Mouse (Mus musculus): ENCODE measurements around the gene Tnfaip8l1.
A peak's percentile ranks its signal among the peaks of the same experiment; 100 is the strongest.

The Tnfaip8l1 gene

GRCm38 (mm10) chr17:56162231-56162774 lies at the start of gene Tnfaip8l1:
Gene Tnfaip8l1 (plus strand): TSS chr17:56162477.
- DNase-seq (ENCODE audit: low spot score in 2 of 2), result peak; percentile 87 to 89

GRCm38 (mm10) chr17:56112743-56113142 lies 49.5 kb upstream of the Tnfaip8l1 start:
- no peak for DNase-seq (ENCODE audit: low spot score in 2 of 2)

- no peak for DNase-seq (ENCODE audit: low spot score in 2 of 2)
These were observed 46.1 kb upstream of the Tnfaip8l1 start for GRCm38 (mm10) chr17:56116193-56116592.

- DNase-seq (ENCODE audit: low spot score in 2 of 2), result no peak
These were observed 45.0 kb upstream of the Tnfaip8l1 start, which contains the start of gene Plin5 for GRCm38 (mm10) chr17:56117251-56117710. Gene Plin5 (minus strand): TSS chr17:56117596.

GRCm38 (mm10) chr17:56119431-56119830 lies 42.8 kb upstream of the Tnfaip8l1 start:
- no peak for DNase-seq (ENCODE audit: low spot score in 2 of 2)

- no peak for DNase-seq (ENCODE audit: low spot score in 2 of 2)
These were observed 42.0 kb upstream of the Tnfaip8l1 start for GRCm38 (mm10) chr17:56119981-56120880.

- no peak for DNase-seq (ENCODE audit: low spot score in 2 of 2)
These were observed 40.5 kb upstream of the Tnfaip8l1 start, which contains the start of gene Lrg1 for GRCm38 (mm10) chr17:56121826-56122225. Gene Lrg1 (minus strand): TSS chr17:56122001.

- no peak for DNase-seq (ENCODE audit: low spot score in 2 of 2)
These were observed 39.1 kb upstream of the Tnfaip8l1 start for GRCm38 (mm10) chr17:56123161-56123560.

- DNase-seq (ENCODE audit: low spot score in 2 of 2), result no peak
These were observed 38.5 kb upstream of the Tnfaip8l1 start for GRCm38 (mm10) chr17:56123681-56124340.

- DNase-seq (ENCODE audit: low spot score in 2 of 2), result peak in 1 of 2 experiments; percentile 54
These were observed 37.7 kb upstream of the Tnfaip8l1 start for GRCm38 (mm10) chr17:56124377-56125275.

GRCm38 (mm10) chr17:56125276-56125630 lies 37.0 kb upstream of the Tnfaip8l1 start:
- no peak for DNase-seq (ENCODE audit: low spot score in 2 of 2)

- DNase-seq (ENCODE audit: low spot score in 2 of 2), result no peak
These were observed 36.1 kb upstream of the Tnfaip8l1 start for GRCm38 (mm10) chr17:56126175-56126574.

GRCm38 (mm10) chr17:56128246-56128645 lies 34.0 kb upstream of the Tnfaip8l1 start:
- DNase-seq (ENCODE audit: low spot score in 2 of 2), result no peak

- no peak for DNase-seq (ENCODE audit: low spot score in 2 of 2)
These were observed 31.1 kb upstream of the Tnfaip8l1 start for GRCm38 (mm10) chr17:56131136-56131535.

GRCm38 (mm10) chr17:56131814-56132213 lies 30.5 kb upstream of the Tnfaip8l1 start:
- DNase-seq (ENCODE audit: low spot score in 2 of 2), result peak; percentile 37 to 84

GRCm38 (mm10) chr17:56132661-56133060 lies 29.6 kb upstream of the Tnfaip8l1 start:
- peak in 1 of 2 experiments; percentile 63 for DNase-seq (ENCODE audit: low spot score in 2 of 2)

- no peak for DNase-seq (ENCODE audit: low spot score in 2 of 2)
These were observed 28.6 kb upstream of the Tnfaip8l1 start for GRCm38 (mm10) chr17:56133457-56134363.

GRCm38 (mm10) chr17:56134463-56134971 lies 27.8 kb upstream of the Tnfaip8l1 start:
- DNase-seq (ENCODE audit: low spot score in 2 of 2), result peak; percentile 54 to 84

- no peak for DNase-seq (ENCODE audit: low spot score in 2 of 2)
These were observed 25.7 kb upstream of the Tnfaip8l1 start for GRCm38 (mm10) chr17:56136558-56136957.

All from thymus, postnatal 10 days (tissue).